Mouse (Mus musculus) CD8-positive naive resting alpha-beta T cell, adult 57 days (primary cell): ENCODE measurements around the gene Zfp773. TPM values are rescaled to one million over a fixed set of nuclear protein-coding genes. Genes with fewer than 3 reads are reported as not detected.

ENCODE experiments used
- total RNA-seq: library from RNA; stranded (reverse); gene quantifications from one replicate; pipeline ENCODE4 v1.2.4, GENCODE M21; 2023

The Zfp773 gene
- 7.4 TPM for total RNA-seq

DNA sequence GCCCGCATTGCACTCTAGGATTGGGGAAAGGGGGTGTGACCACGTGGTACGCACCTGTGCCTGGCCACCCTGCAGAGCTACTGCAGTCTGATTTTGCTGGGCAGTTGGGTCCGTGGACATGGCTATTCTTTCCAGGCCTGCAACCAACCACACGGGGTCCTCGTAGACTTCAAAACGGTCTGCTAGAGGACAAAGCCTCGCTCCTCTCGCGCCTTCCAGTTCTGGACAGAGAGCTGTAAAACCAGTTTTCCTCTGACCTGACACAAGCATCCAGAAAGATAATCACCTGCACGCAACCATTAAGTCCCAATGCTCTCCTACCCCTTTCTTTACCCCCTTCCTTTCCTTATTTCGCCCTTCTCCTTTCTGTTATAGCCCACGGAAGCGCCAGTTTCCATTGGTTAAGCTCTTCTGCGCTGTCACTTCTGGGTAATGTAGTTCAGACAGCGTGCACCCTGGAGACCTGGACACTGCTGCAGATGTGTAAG is at the start of gene Zfp773:
Gene Zfp773, minus strand, starts transcription at position 377 of the 488 bp plus-strand sequence.

DNA sequence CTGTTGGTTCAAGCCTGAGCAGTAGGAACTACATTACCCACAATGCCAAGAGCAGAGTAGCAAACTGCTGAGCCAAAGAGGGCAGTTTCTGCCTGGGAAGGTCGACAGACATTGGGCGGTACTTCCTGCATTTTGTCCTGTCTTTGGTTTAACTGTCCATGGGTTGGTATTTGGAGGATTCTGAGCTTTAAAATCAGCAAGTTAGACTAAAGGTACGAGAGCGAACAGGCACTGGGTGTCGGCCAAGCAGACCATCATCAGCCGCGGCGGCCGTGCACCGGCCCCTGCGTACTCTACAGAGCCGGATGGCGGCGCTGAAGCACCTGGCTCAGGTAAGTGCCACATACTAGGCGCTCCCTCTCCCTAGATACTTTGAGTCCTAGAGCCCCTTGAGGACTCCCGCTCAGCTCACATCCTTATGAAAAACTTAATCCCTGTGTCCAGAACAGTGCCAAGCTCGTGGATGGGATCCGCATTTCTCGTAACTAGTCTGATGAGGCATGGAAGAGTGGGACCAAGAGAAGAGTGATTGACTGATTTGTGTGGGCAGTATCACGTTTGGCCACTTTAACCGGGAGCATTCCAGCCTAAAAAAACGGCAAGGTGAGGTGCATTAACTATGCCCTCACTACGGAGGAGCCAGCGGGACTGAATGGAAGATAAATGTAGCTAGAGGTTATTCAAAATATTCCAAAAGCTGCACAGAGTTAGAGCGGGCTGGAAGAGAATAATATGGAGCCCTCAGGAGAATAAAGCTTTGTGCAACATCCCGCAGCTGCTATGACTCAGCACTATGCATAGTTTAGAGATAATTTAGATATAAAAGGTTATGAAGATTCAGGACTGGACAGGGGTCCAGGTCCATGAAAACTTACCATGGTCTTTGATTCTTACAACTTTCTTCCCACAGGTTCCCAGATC is 34.9 kb upstream of the Zfp773 start, which contains the start of gene Zfp418:
Gene Zfp418, plus strand, starts transcription at position 104 of the 921 bp plus-strand sequence.

DNA sequence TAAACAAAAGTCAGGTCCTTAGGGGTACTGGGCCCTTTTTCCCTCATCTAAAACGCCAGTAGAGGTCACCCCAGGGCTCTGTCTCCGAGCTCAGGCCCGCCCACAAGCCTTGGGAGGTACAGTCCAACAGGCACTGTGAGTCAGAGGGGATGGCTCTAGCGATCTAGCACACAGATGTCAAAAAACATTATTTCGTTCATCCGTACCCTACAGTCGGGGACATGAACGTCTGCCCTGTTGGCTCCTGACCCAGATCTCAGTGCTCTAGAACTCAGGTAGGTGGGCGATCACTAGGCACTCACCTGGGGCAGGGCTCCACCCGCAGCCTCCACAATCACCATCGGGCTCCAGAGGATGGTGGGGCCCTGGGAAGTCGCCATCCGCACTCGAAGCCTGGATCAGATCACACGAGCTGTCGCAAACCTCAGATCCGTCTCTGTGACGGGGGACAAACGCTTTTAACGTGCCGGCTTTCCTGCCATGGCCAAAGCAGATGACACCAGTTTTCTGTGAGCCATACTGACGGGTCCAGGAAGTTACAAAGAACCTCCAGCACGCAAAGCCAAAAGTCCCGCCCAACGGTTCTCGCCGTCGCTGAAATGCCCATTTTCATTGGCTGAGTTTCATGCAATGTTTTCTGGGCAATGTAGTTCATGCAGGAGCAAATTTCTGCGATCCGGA is 15.5 kb downstream of the Zfp773 start, which contains the start of gene Zfp954:
Gene Zfp954, minus strand, starts transcription at position 568 of the 681 bp plus-strand sequence.

Other genes with a start within 250 kb of the Zfp773 start
- gene Aurkc, start 141.5 kb downstream of the Zfp773 start, total RNA-seq, result not detected
- 45.4 TPM for gene Zfp954, start 15.3 kb downstream of the Zfp773 start, total RNA-seq
- gene Zfp418, start 34.6 kb upstream of the Zfp773 start, total RNA-seq, result 3.9 TPM
- gene Zfp772, start 73.2 kb upstream of the Zfp773 start, total RNA-seq, result 2.3 TPM
- gene Vmn2r29, start 110.6 kb upstream of the Zfp773 start, total RNA-seq, result not detected
- gene Gm45844, start 141.5 kb upstream of the Zfp773 start, total RNA-seq, result 1.2 TPM
- 42.7 TPM for gene Clcn4, start 164.1 kb upstream of the Zfp773 start, total RNA-seq
- not detected for gene Vmn2r30, start 200.9 kb upstream of the Zfp773 start, total RNA-seq
- not detected for gene Gm45783, start 237.8 kb upstream of the Zfp773 start, total RNA-seq